Mouse (Mus musculus): ENCODE measurements around the gene Lama1.

DNA sequence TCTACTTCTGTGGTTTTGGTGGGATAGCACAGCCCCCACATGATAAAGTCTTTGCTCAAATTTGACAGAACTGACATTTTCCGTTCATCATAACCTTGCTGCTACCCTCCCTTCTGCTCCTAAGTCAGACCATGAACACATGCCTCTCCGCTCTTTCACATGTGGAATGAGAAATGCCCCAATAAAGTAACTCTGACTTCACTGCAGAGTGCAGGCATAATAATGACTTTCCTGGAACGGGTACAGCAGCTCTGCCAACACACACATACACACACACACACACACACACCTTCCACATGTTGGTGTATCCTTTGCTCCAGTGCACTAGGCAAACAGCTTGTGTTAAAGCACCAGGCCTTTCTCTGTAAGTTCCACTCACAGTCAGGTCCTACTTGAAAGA, 167.9 kb downstream of the Lama1 start:
- TF ChIP-seq CTCF (IDR thresholded peaks at IDR 0.05; ENCODE audit: control insufficient read depth, insufficient read depth, low read length) (no peak), POLR2A (IDR thresholded peaks at IDR 0.05; ENCODE audit: borderline replicate concordance, control insufficient read depth, low read depth, low read length) (no peak)
